Mouse (Mus musculus) stomach, postnatal 0 days (tissue): ENCODE results near the gene Zfp366. TPM values are rescaled to one million over a fixed set of nuclear protein-coding genes. Genes with fewer than 3 reads are reported as not detected.
A peak's percentile ranks its signal among the peaks of the same experiment; 100 is the strongest.

Experiments used
- ATAC-seq: fragments of 200-750 bp; cut with Nextera tagmentation; 2 replicates; pipeline ENCODE4 v1.8.0; 2017; ENCODE audit not compliant: low FRiP score, low TSS enrichment
- DNase-seq: peaks from one replicate; pipeline ENCODE4 v3.0.0-alpha.2; 2016; ENCODE audit warnings: low spot score
- H3K27ac ChIP-seq: fragments of 300-500 bp; sonication (generic); replicated peaks from 2 replicates; pipeline ENCODE4 v1.5.1; 2014; ENCODE audit warnings: mild to moderate bottlenecking, control low read depth
- H3K27me3 ChIP-seq: fragments of 300-500 bp; sonication (generic); 2 replicates; pipeline ENCODE4 v1.6.1; 2014; ENCODE audit warnings: low read length; ENCODE audit not compliant: control insufficient read depth, insufficient read depth
- H3K36me3 ChIP-seq: fragments of 300-500 bp; sonication (generic); 2 replicates; pipeline ENCODE4 v1.6.1; 2014; ENCODE audit warnings: low read length, mixed read lengths; ENCODE audit not compliant: control insufficient read depth, insufficient read depth
- H3K4me1 ChIP-seq: fragments of 300-500 bp; sonication (generic); replicated peaks from 2 replicates; pipeline ENCODE4 v1.6.1; 2014; ENCODE audit warnings: antibody characterized with exemption; ENCODE audit not compliant: control insufficient read depth, insufficient read depth
- H3K4me2 ChIP-seq: fragments of 300-500 bp; sonication (generic); replicated peaks from 2 replicates; pipeline ENCODE4 v1.6.1; 2014; ENCODE audit warnings: low read depth, mild to moderate bottlenecking, control low read depth, moderate library complexity
- H3K4me3 ChIP-seq: fragments of 300-500 bp; sonication (generic); 2 replicates; pipeline ENCODE4 v1.5.1; 2014; ENCODE audit warnings: low read depth, low read length, control low read depth
- H3K9ac ChIP-seq: fragments of 300-500 bp; sonication (generic); 2 replicates; pipeline ENCODE4 v1.6.1; 2014; ENCODE audit warnings: mild to moderate bottlenecking, low read length, control low read depth, mixed read lengths
- H3K9me3 ChIP-seq: fragments of 300-500 bp; sonication (generic); 2 replicates; pipeline ENCODE4 v1.6.1; 2016; ENCODE audit warnings: low read length; ENCODE audit not compliant: control insufficient read depth
- CTCF ChIP-seq: IDR thresholded peaks from 2 replicates; pipeline ENCODE4 v1.5.1; 2016; ENCODE audit warnings: antibody characterized with exemption, low read depth, mild to moderate bottlenecking, moderate library complexity
- EP300 ChIP-seq: optimal IDR thresholded peaks from 2 replicates; pipeline ENCODE3; 2016; ENCODE audit warnings: antibody characterized with exemption
- WGBS: fragments of 180-500 bp; shearing (Covaris S2); extraction: QIAGEN DNeasy Blood & Tissue Kit; methylation state at CpG from one replicate; pipeline ENCODE4 v1.1.7; 2014; 5-methylcytosine and 5-hydroxymethylcytosine counted together
- polyA plus RNA-seq: library from polyadenylated mRNA; unstranded; fragments of >200 nt; fragmentation: Nextera tagmentation; extraction: Ambion mirVana; gene quantifications from 2 replicates; pipeline ENCODE4 v1.2.1, GENCODE M21; 2015

Gene Zfp366
- polyA plus RNA-seq, 1 experiment from 2014 or later = 0.25 TPM

GRCm38 (mm10) chr13:99233333-99233732 is 48.7 kb downstream of the Zfp366 start:
- DNase-seq (no peak), ATAC-seq (no peak)
- Histone ChIP-seq H3K27me3 (no peaks in the 10 kb centered on the region), H3K9me3 (no peaks in the 10 kb centered on the region), H3K27ac (no peak overlapping the region), H3K36me3 (no peaks in the 10 kb centered on the region), H3K4me3 (no peak overlapping the region), H3K4me1 (0 out of 2 replicates have a peak, but pooled peaks cover 2% of the 10 kb centered on the region), H3K4me2 (no peak overlapping the region), H3K9ac (no peak overlapping the region)
- 54% methylated on average over 3 of the region's 3 CpGs for WGBS
- TF ChIP-seq EP300 (no peak), CTCF (no peak)

- Histone ChIP-seq H3K27me3 (no peaks in the 10 kb centered on the region), H3K36me3 (no peaks in the 10 kb centered on the region), H3K4me2 (no peak overlapping the region), H3K4me3 (no peak overlapping the region), H3K4me1 (peaks cover 7% of the 10 kb centered on the region; the same call in 1 of the 2 replicates), H3K9me3 (no peaks in the 10 kb centered on the region), H3K9ac (no peak overlapping the region), H3K27ac (no peak overlapping the region; the same call in 1 of the 2 replicates)
- WGBS = 68% methylated on average over 10 of the region's 10 CpGs
- ATAC-seq (no peak), DNase-seq (no peak)
- TF ChIP-seq EP300 (no peak), CTCF (no peak)
Observed at GRCm38 (mm10) chr13:99233956-99234355, 49.3 kb downstream of the Zfp366 start.

DNA sequence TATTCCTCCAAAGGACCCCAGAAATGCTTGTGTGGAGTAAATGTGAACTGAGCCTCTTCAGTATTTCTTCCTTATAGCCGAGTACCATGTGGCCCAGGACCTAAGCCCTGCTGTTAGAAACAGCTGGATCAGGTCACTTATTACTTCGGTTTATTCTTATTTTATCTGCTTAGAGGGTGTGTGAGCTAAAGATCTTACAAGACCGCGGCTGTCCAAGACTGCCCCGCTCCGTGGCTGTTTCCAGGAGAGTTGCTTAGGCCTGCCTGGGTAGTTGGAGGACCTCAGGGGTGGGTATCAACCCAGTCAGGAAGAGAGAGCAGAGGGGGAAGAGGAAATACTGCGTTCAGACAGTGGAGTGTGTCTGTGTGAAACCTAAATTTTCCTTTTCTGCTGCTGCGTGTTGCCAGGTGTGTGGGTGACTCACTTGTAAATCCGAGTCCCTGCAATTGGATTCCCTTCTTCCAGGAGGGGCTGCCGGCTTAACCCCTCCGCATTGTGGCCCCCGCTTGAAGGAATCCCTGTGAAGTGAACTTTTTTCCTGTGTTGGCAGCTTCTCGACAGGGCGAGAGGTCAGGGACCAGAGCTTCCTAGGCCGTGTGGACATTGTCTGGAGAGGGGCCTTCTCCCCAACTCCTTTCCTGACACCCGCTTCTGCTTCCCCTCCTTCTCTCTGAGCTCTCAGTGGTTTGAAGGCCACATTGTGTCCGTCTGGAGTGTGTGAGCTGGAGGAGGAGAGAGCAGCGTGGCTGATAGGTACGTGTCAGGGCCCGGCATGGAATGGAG is 51.0 kb downstream of the Zfp366 start:
- H3K4me2 ChIP-seq = no peak overlapping the region

DNA sequence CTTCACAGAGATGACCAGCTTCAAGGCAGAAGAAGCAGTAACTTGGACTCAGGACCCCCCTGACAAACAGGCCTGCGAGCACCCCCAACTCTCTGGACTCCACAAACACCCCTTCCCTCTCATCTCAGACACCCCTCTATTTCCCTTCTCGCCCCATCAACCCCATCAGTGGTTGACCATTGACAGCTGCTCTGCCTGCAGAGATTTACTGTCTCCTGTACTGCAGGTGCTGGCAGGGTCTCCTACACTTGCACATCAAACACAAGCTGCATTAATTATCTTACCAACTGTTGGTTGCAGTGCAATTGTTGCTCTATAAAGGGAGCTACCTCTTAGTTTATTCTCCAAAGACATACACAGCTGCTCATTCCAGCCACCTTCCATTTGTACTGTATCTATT is 51.6 kb downstream of the Zfp366 start:
- 90% methylated on average over 2 of the region's 2 CpGs for WGBS
- Histone ChIP-seq H3K9ac (no peak overlapping the region), H3K4me1 (peaks cover 14% of the 10 kb centered on the region), H3K4me2 (no peak overlapping the region), H3K27me3 (no peaks in the 10 kb centered on the region), H3K27ac (no peak overlapping the region), H3K4me3 (no peak overlapping the region), H3K36me3 (no peaks in the 10 kb centered on the region), H3K9me3 (no peaks in the 10 kb centered on the region)
- no peak for ATAC-seq
- no peak for DNase-seq
- TF ChIP-seq CTCF (no peak), EP300 (no peak)

More for the DNA sequence above, 51.0 kb downstream of the Zfp366 start:
- no peak for ATAC-seq
- Histone ChIP-seq H3K36me3 (no peaks in the 10 kb centered on the region), H3K4me3 (no peak overlapping the region), H3K27me3 (no peaks in the 10 kb centered on the region), H3K9ac (no peak overlapping the region), H3K9me3 (no peaks in the 10 kb centered on the region), H3K27ac (0 out of 2 replicates have a peak overlapping the region, but pooled peaks have one; percentile 4), H3K4me1 (peaks cover 14% of the 10 kb centered on the region)
- no peak for DNase-seq
- TF ChIP-seq CTCF (no peak), EP300 (no peak)
- WGBS = 62% methylated on average over 20 of the region's 20 CpGs

- Histone ChIP-seq H3K4me1 (peaks cover 14% of the 10 kb centered on the region), H3K9me3 (no peaks in the 10 kb centered on the region), H3K4me3 (no peak overlapping the region), H3K27me3 (no peaks in the 10 kb centered on the region), H3K4me2 (no peak overlapping the region), H3K27ac (0 out of 2 replicates have a peak overlapping the region, but pooled peaks have one; percentile 9), H3K36me3 (no peaks in the 10 kb centered on the region), H3K9ac (no peak overlapping the region)
- TF ChIP-seq EP300 = no peak
- no peak for TF ChIP-seq CTCF
- DNase-seq (no peak), ATAC-seq (no peak)
- WGBS = 67% methylated on average over 5 of the region's 5 CpGs
Observed at GRCm38 (mm10) chr13:99237122-99237521, 52.5 kb downstream of the Zfp366 start.

- Histone ChIP-seq H3K9ac (no peak overlapping the region), H3K36me3 (no peaks in the 10 kb centered on the region), H3K4me3 (no peak overlapping the region), H3K9me3 (no peaks in the 10 kb centered on the region), H3K27ac (peak overlapping the region; percentile 90), H3K4me1 (peaks cover 14% of the 10 kb centered on the region), H3K27me3 (no peaks in the 10 kb centered on the region), H3K4me2 (no peak overlapping the region)
- 59% methylated on average over 1 of the region's 1 CpGs for WGBS
- DNase-seq (no peak), ATAC-seq (no peak)
- TF ChIP-seq EP300 = no peak
Observed at GRCm38 (mm10) chr13:99237841-99238216, 53.2 kb downstream of the Zfp366 start.
